Mouse (Mus musculus) forelimb bud, embryonic 11.5 days (tissue): ENCODE results near the gene Psmc5.
A peak's percentile ranks its signal among the peaks of the same experiment; 100 is the strongest.

Source experiments
- DNase-seq: peaks from one replicate; pipeline ENCODE4 v3.0.0-alpha.2; 2012; ENCODE audit warnings: low read depth, low spot score

The Psmc5 gene

DNA sequence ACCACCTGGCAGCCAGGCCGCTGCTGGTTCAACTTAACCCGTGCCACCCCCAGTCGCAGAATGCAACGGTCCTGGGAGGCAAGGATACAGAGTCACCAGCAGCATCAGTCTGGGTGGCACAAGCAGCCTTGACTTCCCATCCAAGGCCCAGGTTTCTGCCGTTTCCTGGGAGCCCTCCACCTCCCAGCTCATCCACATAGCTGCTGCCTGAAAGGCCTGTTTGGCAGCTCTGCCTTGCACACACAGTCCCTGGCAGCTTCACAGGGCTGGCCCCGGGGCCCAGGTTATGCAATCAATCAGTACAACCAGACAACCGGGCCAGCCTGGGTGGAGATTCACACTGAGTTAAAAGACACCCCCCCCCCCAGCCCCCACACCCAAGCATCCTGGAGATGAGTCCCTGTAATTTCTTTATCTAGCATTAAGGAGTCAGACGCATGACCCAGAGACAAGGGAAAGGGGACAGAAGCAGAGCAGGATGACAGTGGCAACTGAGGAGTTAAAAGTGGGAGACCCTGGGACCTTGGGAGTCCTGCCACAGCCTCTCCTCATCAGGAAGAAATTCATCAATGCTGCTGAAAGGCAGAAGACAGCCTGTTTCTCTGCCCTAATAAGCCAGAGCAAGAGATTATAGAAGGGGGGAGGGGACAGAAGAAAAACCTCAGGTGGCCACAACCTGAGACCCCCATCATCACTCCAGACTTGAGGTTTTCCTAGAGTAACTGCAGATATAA is 12.5 kb downstream of the Psmc5 start:
- no peak for DNase-seq

DNA sequence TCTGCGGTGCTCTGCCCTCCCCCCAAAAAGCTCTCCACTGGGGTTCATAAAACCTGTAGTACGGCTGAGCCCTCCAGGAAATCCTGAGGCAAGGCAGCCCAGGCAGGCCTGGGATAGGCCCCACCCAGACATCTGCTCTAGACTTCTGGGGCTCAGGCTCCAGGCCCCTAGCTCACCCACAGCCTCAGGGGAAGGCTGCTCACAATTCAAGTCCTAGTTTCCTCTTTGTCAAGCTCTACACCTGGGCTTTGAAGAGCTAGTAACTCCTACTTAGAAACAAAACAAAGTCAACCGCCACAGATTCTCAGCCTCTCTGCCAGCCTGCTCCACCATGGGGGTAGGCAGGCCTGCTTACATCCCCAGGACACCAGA is 13.1 kb downstream of the Psmc5 start:
- peak; percentile 59 for DNase-seq

DNA sequence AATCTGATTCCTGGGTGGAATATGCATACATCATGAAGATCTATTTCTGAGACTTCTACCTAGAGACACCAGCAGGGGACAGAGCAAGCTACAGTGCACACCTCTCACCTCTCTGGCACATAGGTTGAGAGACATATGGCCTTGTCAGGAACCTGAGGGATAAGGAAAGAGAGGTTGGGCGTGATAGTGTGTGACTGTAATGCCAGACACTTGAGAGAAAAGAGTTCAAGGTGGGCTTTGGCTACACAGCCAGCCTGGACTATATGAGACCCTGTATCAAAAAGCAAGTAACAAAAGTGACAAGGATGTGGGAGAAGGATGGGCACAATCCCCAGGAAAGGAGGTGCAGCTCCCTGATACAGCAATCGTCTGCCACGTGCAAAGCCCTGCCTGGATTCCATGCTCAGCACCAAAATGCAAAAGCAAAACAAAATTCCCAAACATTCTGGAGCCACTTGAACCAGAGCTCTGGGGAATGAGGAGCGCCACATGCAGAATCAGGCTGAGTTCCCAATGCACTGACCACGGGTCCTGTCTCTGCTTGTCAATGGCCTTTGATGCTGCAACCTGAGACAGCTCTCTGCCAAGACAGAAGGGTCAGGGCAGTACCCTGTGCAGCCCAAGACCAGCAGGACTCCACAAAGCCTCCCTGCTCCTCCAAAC is 15.3 kb downstream of the Psmc5 start:
- DNase-seq, result no peak

DNA sequence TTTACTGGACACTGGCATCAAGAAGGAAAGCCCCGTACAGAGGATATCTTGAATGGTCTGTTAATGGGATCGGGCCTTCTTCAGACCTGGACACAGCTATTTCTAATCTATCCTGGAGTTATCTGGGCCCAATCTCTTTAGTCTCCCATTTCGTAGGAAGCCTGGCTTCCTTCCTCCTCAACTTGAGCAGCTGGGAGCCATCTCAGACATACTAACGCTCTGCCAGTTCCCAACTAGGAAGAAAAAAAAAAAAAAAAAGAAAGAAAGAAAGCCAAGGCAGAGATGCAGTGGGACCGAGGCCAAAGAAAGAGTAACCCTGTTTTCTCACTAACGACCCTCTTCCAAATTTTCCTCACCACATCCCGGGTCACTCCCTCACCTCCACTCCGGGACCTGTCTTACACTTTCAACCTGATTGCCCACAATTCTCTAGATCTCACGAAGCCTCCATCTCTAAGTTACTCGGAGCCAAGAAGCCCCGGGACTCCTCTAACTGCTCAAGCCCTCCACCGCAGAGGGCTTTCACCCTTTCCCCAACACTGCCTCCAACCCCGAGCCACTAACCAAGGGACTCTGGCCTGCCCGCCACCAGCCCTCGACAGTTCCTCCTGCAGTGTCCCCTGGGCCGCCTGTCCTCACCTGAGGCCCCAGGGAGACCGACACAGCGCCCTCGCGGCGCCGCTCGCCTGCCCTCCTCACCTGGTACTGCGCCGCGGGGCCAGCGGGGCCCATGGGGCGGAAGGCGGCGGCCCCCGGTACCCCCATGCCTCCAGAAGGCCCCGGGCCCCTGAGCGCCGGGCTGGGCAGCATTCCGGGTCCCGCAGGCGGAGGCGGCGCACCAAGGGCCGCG is 16.1 kb downstream of the Psmc5 start:
- no peak for DNase-seq

DNA sequence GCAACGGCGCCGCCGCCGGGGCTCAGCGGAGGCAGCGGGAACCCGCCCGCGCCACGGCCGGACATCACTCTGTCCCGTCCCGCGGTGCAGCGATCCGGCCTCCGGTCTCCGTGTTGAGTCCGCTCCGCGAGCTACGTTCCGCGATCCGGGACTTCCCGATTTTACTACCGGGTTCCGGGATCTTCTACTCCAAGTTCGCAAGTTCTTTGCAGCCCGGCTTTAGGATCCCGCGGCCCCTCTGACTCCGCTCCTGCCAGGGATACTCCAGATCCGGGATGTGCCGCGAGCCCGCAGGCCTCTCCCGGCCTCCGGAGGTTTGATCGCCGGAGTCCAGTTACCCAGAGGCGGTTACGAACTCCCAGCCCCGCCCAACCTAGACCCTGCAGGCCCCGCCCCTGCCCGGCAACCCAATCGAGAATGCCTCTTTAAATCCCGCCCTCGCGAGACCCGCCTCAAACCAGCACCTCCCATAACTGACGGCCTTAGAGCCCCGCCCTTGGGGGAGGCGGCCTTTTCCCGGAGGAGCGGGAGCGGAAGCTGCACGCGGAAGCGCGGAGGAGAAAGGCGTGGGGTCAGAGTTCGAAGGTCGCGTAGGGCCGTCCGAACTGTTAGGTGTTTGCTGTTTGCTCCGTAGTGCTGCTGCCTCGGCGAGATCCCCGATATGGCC is 16.8 kb downstream of the Psmc5 start, which contains the start of gene Smarcd2:
Gene Smarcd2, minus strand, starts transcription at position 329 of the 667 bp plus-strand sequence.
- DNase-seq, result peak; percentile 98

DNA sequence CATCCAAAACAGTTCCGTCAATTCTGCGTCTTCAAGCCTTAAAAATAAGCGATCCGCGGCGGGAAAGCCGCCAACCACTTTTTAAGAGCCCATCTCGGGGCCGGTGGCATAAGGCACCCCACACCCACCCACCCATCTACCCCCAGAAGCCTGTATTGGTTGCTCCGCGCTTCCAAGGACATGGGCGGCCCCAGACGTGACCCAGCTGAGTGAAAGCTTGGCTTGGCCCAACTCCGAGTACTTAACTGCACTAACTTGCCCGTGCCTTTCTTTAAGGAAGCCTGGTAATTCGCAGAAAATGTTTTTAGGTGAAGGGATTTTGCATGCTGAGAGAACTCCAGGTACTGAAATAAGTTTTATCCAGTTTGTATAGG is 17.3 kb downstream of the Psmc5 start:
- no peak for DNase-seq

DNA sequence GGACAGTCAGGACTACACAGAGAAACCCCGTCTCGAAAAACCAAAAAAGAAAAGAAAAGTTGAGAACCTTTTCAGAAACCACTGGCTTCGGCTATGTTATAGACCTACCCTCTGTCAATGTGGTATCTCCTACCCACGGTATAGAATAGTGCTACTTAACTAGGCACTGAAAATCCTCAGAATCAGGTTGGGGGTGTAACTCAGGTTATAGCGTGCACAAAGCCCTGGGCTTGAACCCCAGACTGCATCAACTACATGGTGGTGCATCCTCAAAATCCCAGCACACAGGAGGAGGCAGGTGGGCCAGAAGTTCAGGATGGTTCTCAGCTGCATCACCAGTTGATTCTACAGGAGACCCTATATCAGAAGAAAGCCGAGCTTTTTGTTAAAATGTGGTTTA is 17.9 kb downstream of the Psmc5 start:
- no peak for DNase-seq

DNA sequence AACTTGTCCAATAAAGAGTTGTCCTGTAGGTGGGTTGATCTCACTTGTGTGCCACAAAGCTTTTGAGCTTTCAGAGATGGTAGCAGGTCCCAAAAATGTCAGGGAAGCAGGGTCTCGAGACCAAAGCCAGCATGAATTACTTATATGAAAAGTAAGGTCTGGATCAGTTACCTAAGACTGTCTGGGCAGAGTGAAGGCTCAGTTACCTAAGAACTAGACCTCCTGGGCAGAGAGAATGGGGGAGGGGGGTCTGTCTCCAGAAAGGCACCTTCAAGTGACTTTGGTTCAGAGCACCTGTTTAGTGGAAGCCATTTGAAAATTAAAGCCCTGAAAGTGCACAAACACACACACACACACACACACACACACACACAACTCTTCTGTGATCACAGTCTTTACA is 18.4 kb downstream of the Psmc5 start:
- no peak for DNase-seq

DNA sequence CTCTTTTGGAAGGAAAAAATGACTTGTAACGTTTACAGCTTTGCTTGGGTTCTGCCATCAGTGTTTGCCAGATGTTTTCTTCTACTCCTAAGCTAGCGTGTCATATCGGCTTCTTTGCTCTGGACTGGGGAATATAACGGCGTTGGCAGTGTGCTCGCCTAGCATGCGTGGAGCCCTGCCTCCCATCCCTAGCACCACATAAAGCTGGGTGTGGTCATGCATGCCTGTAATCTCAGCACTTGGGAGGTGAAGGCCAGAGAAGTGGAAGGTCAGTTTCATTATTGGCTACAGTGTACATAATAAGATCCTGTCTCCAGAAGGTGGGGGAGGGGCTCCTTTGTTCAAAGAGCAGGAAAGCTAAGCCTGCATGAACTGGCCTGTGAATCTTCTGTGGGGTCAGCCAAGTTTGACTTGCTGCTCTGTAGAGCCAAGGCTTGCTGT is 19.0 kb downstream of the Psmc5 start:
- DNase-seq, result peak; percentile 30

DNA sequence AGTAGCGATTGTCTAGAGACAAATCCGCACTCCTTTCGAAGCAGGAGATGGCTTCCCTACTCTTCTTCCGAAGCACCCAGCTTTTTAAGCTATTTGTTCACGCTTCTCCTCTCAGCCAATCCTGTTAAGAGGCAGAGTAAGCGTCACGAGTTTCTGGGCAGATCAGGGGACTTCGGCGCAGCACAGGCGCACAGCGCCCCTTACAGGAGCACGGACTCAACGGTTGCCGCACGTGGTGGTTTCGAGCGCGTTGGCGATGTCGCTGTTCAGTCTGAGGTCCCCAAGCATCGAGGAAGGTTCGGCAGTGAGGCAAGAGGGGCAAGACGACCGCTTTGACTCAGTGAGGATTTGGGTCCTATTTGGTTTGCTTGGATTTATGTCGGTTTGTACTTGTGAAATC is 20.5 kb downstream of the Psmc5 start, which contains the start of gene Tcam1:
Gene Tcam1, plus strand, starts transcription at position 219 of the 400 bp plus-strand sequence.
- peak; percentile 98 for DNase-seq

DNA sequence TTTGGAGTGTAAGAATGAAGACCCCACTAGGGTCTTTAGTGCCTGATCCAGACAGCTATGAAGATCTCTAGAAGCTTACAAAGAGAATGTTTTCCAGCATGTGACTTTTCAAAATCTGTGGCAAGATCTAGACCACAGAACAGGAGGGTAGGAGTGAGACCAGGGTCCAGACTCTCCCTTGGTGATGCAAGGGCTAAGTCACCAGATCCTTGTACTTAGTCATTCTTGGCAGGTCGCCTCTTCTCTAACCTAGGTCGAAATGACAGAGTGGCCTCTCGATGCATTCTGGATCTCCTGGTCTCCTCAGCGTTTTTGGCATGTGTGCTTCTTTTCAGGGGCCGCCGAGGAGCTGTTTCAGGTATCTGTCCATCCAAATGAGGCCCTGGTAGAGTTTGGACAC is 26.5 kb downstream of the Psmc5 start:
- DNase-seq, result no peak

DNA sequence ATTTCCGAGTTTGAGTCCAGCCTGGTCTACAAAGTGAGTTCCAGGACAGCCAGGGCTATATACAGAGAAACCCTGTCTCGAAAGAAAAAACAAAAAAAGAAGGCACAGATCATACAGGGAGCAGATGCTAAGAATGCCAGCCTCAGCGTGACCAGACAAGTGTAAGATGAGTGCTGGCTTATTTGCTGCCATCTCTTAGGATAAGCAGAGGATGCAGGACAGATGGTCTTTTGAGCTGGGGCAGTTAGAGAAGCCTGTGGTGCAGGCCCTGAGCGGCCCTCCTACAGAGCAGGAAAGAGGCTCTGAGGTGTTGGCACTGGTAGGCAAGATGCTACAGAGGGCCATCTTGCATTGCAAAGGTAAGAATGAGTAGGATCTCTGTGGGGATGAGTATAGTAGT is 27.4 kb downstream of the Psmc5 start:
- no peak for DNase-seq

DNA sequence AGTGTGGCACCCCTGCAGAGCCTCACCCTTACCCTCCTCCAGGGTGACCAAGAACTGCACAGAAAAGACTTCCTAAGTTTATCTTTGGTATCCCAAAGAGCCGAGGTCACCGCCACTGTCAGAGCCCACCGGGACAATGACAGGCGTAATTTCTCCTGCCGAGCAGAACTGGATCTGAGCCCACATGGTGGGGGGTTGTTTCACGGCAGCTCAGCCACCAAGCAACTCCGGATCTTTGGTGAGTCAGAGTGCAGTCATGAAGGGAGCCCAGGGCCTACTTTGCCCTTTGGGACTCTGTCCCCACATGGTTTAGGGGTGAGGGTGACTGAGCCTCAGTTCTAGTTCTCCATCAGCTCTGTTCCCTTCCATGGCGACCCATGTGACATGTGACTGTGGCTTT is 28.2 kb downstream of the Psmc5 start:
- DNase-seq, result no peak

DNA sequence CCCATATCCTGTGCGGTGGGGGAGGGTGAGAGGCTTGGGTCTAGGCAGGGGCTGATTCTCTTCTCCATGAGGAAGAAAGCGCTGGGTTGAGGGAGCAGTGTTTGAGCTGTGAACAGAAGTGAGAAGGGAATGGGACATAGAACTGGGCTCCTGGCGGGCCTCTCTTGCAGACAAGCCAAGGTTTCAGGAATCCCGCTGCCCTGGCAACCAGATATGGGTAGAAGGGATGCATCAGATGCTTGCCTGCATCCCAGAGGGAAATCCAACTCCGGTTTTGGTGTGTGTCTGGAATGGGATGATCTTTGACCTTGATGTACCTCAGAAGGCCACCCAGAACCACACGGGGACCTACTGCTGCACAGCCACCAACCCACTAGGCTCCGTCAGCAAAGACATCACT is 30.3 kb downstream of the Psmc5 start:
- no peak for DNase-seq

DNA sequence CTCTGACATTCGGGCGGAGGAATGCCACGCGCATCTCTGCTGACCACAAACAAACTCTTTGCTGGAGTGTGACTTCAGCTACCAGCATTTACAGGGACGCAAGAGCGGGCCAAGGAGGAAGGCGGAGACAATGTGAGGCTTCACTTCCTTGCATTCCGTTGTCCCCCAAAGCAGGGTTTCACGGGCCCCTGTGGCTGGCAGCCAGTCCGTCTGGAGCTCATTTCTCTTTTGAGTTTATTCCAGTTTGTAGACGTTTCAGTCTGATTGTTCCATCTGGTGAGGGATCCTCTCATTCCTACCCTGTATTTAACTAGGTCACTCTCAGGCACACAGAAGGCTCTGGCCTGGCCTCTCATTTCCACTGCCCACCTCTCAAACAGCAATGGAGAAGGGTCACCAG is 31.0 kb downstream of the Psmc5 start:
- no peak for DNase-seq

DNA sequence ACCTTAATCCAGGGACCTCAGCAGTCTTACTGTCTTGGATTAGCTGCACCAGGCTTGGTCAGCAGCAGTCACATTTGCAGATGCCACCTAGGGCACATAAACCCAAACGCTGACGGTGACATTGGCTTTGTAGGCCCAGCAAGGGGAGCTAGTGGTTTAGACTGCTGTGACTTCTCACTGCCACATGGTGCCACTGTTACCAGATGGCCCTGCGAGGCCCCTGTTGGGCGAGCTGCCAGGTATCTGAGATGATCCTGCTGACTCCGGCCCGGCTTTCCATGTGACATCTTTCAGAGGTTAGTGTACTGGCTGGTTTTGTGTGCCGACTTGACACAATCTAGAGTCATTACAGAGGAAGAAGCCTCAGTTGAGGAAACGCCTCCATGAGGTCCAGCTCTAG is 33.4 kb downstream of the Psmc5 start:
- no peak for DNase-seq

DNA sequence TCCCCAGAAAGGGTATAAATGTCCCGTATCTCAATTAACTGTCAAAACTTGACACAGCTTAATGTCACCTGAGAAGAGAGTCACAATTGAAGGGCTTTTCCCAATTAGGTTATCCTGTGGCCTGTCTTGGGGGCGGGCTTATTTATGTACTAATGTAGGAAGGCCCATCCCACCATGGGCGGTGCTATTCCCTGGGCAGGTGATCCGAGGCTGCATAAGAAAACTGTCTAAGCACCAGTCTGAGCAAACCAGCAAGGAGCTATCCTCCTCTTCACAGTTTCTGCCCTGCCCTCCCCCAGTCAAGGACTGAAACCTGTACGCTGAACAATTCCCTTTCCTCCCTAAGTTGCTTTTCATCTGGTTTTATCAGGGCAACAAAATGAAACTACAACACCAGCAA is 34.4 kb downstream of the Psmc5 start:
- DNase-seq, result no peak

DNA sequence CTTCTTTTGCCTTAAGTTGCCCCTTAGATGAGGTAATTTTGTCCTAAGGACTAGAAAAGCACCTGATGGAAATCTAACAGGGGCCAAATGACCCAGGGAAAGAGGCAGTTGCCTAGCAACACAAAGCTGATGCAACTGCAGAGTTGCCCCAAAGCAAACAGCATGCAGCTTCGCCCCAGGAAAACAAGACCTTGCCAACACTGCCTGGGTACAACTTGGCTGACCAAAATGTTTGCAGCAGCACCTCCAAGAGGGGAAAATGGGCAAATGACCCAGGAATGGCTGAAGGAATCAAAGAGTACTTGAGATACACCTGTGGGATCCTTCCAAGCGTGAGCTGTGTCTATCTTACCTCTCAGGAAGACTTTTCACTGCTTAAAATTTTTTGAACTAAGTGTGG is 35.9 kb downstream of the Psmc5 start:
- no peak for DNase-seq

DNA sequence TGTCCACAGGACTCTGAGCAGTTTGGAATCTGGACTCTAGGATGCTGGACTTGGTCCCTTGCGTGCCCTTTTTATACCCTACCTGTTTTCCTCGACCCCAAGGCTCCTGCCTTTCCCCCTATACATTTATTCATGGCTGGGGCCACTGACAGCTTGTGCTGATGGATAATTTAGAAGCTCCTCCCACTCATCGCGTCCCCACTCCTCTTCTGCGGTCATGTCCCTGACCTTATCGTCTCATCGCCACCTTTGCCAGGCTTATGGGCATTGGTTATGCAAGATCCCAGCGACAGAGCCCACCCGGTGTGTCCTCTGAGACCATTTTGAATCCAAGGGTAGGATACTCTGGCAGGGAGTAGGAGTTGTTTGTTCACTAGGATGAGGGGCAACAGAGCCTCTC is 45.8 kb downstream of the Psmc5 start, which contains the start of gene Gh:
Gene Gh, minus strand, starts transcription at position 101 of the 400 bp plus-strand sequence.
- DNase-seq, result no peak

DNA sequence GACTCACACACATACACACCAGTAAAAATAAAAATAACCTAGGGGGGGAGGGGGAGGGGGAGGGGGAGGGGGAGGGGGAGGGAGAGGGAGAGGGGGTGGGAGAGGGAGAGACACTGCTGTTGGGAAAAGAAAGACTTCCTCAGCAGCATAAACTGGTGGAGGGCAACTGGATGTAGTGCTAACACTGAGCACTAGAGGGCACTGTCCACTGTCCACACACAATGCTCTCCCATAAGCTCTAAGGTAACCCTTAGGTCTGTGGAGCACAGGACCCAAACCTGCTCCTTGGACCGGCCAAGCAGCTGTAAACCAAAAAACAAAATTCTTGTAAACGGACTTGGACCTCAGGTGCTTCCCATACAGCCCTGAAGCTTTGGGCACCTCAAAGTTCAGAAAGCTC is 46.7 kb downstream of the Psmc5 start:
- peak; percentile 80 for DNase-seq

DNA sequence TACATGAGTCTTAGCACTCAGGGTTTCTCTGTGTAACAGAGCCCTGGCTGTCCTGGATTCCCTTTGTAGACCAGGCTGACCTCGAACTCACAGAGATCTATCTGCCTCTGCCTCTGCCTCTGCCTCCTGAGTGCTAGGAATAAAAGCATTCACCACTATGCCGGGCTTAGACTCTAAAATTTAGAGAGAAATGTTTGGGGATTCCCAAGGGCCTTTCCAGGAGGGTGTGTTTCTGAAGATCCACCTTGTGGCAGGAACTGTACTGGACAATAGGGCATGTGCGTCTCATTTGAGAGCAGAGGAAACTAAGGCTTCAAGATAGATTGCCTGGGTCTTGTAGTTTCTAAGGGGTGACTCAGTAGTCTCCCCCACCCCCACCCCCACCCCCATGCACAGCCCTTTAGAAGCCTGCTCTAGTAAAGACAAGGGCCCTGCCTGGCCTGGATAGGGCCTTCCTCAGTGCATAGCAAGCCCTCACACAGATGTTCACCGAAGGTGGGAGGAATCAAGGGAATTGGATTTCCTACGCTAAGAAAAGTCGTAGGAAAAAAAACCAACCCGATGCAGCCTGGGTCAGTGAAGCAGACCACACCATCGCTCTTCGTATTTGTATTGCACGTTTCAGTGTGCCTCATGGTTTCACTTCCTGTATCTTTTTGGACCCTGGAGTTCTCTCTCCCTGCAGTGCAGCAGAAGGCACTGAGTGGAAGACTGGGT is 49.6 kb downstream of the Psmc5 start:
- no peak for DNase-seq
